Mouse (Mus musculus): ENCODE measurements around the gene Rlf. TPM values are rescaled to one million over a fixed set of nuclear protein-coding genes. Genes with fewer than 3 reads are reported as not detected.
"Not testable (repeated sequence)": the region's sequence is repeated elsewhere in the genome, so short reads cannot be mapped to it uniquely, and the experiment has no call there.

The Rlf gene
- polyA plus RNA-seq, 1 experiment from 2014 or later, result 15.1 TPM

DNA sequence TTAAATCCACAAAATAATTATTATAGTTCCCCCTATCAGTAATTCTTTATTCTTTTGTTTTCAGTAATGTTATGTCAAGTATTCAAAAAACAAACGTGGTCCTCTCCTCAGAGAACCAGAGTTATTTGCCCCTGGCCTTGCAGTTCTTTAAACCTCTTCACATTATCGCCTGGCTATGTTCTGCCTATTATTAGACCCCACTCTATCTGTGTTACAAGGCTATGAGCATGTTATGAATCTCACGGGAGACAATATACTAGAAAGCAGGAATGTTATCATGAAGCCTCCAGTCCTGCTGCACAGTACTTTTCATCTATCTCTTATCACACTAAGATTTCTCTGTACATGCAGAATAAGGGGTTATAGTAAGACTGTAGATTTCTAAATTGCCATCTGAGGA is 35.2 kb downstream of the Rlf start:
- no peak overlapping the region for H3K27ac ChIP-seq (ENCODE audit: low read length)
- H3K4me1 ChIP-seq (ENCODE audit: control insufficient read depth, insufficient read depth, low read length), result no peaks in the 10 kb centered on the region
- no peak overlapping the region for H3K4me3 ChIP-seq (ENCODE audit: low read length)
- H3K9ac ChIP-seq (ENCODE audit: low read depth, low read length), result no peak overlapping the region
- H3K36me3 ChIP-seq (ENCODE audit: control insufficient read depth, insufficient read depth, low read length), result peaks cover 8% of the 10 kb centered on the region; the same call in 1 of the 2 replicates
- H3K4me2 ChIP-seq (ENCODE audit: low read depth, low read length), result no peak overlapping the region
- no peak for ATAC-seq
- 96% methylated on average over 3 of the region's 3 CpGs for WGBS
- H3K9me3 ChIP-seq (ENCODE audit: control insufficient read depth, low read length), result no peaks in the 10 kb centered on the region
- no peaks in the 10 kb centered on the region for H3K27me3 ChIP-seq (replicated peaks; ENCODE audit: control insufficient read depth, insufficient read depth, low read length)

- Histone ChIP-seq H3K9ac (ENCODE audit: low read depth, low read length) (no peak overlapping the region), H3K27ac (ENCODE audit: low read length) (no peak overlapping the region), H3K4me2 (ENCODE audit: low read depth, low read length) (no peak overlapping the region), H3K27me3 (replicated peaks; ENCODE audit: control insufficient read depth, insufficient read depth, low read length) (no peaks in the 10 kb centered on the region), H3K9me3 (ENCODE audit: control insufficient read depth, low read length) (no peaks in the 10 kb centered on the region; the same call in 1 of the 2 replicates), H3K36me3 (ENCODE audit: control insufficient read depth, insufficient read depth, low read length) (peaks cover 17% of the 10 kb centered on the region), H3K4me1 (ENCODE audit: control insufficient read depth, insufficient read depth, low read length) (no peaks in the 10 kb centered on the region), H3K4me3 (ENCODE audit: low read length) (no peak overlapping the region)
- peak; percentile 69 for ATAC-seq
- WGBS, result 98% methylated on average over 2 of the region's 2 CpGs
Observed at GRCm38 (mm10) chr4:121167656-121168055, 47.2 kb downstream of the Rlf start.

DNA sequence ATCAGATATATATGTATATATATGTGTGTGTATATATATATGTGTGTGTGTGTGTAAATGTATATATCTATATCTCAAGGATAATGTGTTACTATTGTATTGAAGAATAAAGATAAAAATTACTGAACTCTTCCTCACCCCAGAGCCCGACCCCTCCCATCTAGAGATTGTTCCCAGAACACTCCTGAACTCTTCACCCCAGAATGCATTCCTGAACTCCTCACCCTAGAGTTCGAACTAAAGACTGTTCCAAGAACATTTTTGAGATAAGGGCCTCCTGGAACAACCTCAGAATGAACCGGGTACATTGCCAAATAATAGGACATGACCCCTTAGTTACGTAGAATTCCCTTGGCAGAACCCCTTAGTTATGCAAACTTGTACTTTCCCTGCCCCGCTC is 48.2 kb downstream of the Rlf start:
- WGBS, result 66% methylated on average over 3 of the region's 5 CpGs
- not testable (repeated sequence) for H3K4me1 ChIP-seq (ENCODE audit: control insufficient read depth, insufficient read depth, low read length); H3K9me3 ChIP-seq (ENCODE audit: control insufficient read depth, low read length); H3K4me3 ChIP-seq (ENCODE audit: low read length); H3K27me3 ChIP-seq (replicated peaks; ENCODE audit: control insufficient read depth, insufficient read depth, low read length); ATAC-seq; H3K9ac ChIP-seq (ENCODE audit: low read depth, low read length); H3K4me2 ChIP-seq (ENCODE audit: low read depth, low read length); H3K27ac ChIP-seq (ENCODE audit: low read length)
- H3K36me3 ChIP-seq (ENCODE audit: control insufficient read depth, insufficient read depth, low read length), result peaks cover 17% of the 10 kb centered on the region

DNA sequence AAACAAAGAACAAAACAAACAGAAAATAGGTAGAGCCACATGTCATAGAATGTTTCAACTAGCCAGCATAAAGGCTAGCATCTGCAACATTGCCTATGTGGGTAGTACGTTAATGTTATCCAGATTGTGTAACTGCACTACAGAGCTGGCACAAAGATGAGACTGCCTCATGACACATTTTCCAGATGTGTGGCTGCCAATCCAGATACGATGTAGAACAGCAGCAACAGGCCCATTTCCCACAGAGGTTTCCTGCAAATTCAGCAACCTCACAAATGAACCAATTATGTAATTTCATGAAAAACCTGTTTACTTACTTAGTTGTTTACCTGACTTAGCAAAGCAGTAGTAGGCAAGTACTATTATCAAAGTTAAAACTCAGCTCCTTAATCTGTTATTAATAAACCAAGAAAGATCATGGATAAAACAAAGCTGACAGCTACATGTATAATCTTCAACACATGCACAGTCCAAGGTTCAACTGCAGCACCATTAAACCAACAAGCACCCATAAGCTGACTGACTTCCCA is 51.3 kb downstream of the Rlf start:
- 95% methylated on average over 2 of the region's 2 CpGs for WGBS
- no peak overlapping the region for H3K4me2 ChIP-seq (ENCODE audit: low read depth, low read length)
- H3K9ac ChIP-seq (ENCODE audit: low read depth, low read length), result no peak overlapping the region
- no peaks in the 10 kb centered on the region for H3K4me1 ChIP-seq (ENCODE audit: control insufficient read depth, insufficient read depth, low read length)
- H3K4me3 ChIP-seq (ENCODE audit: low read length), result no peak overlapping the region
- no peaks in the 10 kb centered on the region for H3K9me3 ChIP-seq (ENCODE audit: control insufficient read depth, low read length)
- ATAC-seq, result no peak
- H3K27me3 ChIP-seq (replicated peaks; ENCODE audit: control insufficient read depth, insufficient read depth, low read length), result no peaks in the 10 kb centered on the region
- H3K27ac ChIP-seq (ENCODE audit: low read length), result no peak overlapping the region
- peaks cover 8% of the 10 kb centered on the region for H3K36me3 ChIP-seq (ENCODE audit: control insufficient read depth, insufficient read depth, low read length)

GRCm38 (mm10) chr4:121109126-121109525 is 105.8 kb downstream of the Rlf start, which contains the start of gene Tmco2:
Gene Tmco2, minus strand, starts transcription at chr4:121109226.
- Histone ChIP-seq H3K4me3 (ENCODE audit: low read length) (no peak within 1 kb of the TSS), H3K9me3 (ENCODE audit: control insufficient read depth, low read length) (no peaks in the 10 kb centered on the region), H3K4me1 (ENCODE audit: control insufficient read depth, insufficient read depth, low read length) (no peaks in the 10 kb centered on the region), H3K27ac (ENCODE audit: low read length) (no peak within 1 kb of the TSS), H3K27me3 (replicated peaks; ENCODE audit: control insufficient read depth, insufficient read depth, low read length) (no peaks in the 10 kb centered on the region), H3K4me2 (ENCODE audit: low read depth, low read length) (no peak within 1 kb of the TSS), H3K36me3 (ENCODE audit: control insufficient read depth, insufficient read depth, low read length) (no peaks in the 10 kb centered on the region), H3K9ac (ENCODE audit: low read depth, low read length) (no peak within 1 kb of the TSS)
- 94% methylated on average over 2 of the region's 2 CpGs for WGBS
- ATAC-seq, result no peak

GRCm38 (mm10) chr4:121103304-121103703 is 111.6 kb downstream of the Rlf start:
- no peak for ATAC-seq
- Histone ChIP-seq H3K9me3 (ENCODE audit: control insufficient read depth, low read length) (no peaks in the 10 kb centered on the region), H3K4me2 (ENCODE audit: low read depth, low read length) (no peak overlapping the region), H3K27me3 (replicated peaks; ENCODE audit: control insufficient read depth, insufficient read depth, low read length) (no peaks in the 10 kb centered on the region), H3K27ac (ENCODE audit: low read length) (no peak overlapping the region), H3K9ac (ENCODE audit: low read depth, low read length) (no peak overlapping the region), H3K4me3 (ENCODE audit: low read length) (no peak overlapping the region), H3K36me3 (ENCODE audit: control insufficient read depth, insufficient read depth, low read length) (no peaks in the 10 kb centered on the region), H3K4me1 (ENCODE audit: control insufficient read depth, insufficient read depth, low read length) (no peaks in the 10 kb centered on the region)
- WGBS, result 85% methylated on average over 4 of the region's 4 CpGs

DNA sequence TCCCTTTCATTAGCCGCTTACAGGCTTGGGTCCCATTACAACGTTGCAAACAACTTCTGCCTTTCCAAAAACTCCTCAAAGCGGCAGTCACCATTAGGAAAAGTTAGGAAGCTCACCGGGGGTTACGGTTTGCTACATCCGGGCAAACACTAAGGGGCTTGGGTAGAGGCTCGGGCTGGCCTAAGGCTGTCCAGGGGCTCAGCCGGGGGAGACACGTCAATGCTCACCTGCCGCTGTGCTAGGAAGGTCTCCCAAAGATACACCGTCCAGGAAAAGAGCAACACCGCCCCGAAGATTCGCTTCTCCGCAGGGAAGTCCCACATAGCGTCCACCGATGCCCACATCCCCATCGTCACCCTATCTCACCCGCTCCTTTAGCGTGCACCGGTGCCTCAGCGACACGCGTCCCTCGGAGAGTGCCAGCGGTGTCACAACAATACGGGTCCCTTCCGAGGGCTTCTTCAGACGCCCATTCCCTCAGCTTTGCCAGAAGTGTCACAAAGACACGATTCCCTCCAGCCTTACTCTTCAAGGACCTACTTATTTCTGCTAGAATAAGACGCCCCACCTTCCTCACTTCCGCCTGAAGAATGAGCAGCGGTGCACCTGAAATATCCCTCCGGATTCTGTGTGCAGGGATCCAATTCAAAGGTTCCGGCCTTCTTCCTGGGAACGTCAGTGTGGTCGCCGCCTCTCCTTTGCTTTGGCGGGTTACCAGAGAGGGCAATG is 117.1 kb downstream of the Rlf start, which contains the start of gene Zmpste24:
Zmpste24 (minus strand) TSS at position 592 of the 729 bp plus-strand sequence.
- no peaks in the 10 kb centered on the region for H3K9me3 ChIP-seq (ENCODE audit: control insufficient read depth, low read length)
- H3K27me3 ChIP-seq (replicated peaks; ENCODE audit: control insufficient read depth, insufficient read depth, low read length), result no peaks in the 10 kb centered on the region
- peak within 1 kb of the TSS; percentile 81 for H3K9ac ChIP-seq (ENCODE audit: low read depth, low read length)
- peaks cover 11% of the 10 kb centered on the region for H3K36me3 ChIP-seq (ENCODE audit: control insufficient read depth, insufficient read depth, low read length)
- peaks cover 6% of the 10 kb centered on the region for H3K4me1 ChIP-seq (ENCODE audit: control insufficient read depth, insufficient read depth, low read length)
- under 1% methylated on average over 39 of the region's 39 CpGs for WGBS
- H3K27ac ChIP-seq (ENCODE audit: low read length), result peak within 1 kb of the TSS; percentile 75; the same call in 1 of the 2 replicates
- peak; percentile 91 for ATAC-seq
- peak within 1 kb of the TSS; percentile 73 for H3K4me2 ChIP-seq (ENCODE audit: low read depth, low read length)
- peak within 1 kb of the TSS; percentile 83 for H3K4me3 ChIP-seq (ENCODE audit: low read length)

Other genes starting within 250 kb of the Rlf start
- 12.2 and 14.2 TPM in 2 replicates for gene Smap2, start 197.8 kb downstream of the Rlf start, polyA plus RNA-seq (2015; fragmentation: Nextera tagmentation; extraction: Ambion mirVana)
- 4.5 and 4.7 TPM in 2 replicates for gene Col9a2, start 175.7 kb downstream of the Rlf start, polyA plus RNA-seq (2015; fragmentation: Nextera tagmentation; extraction: Ambion mirVana)
- gene Zmpste24, start 116.8 kb downstream of the Rlf start, polyA plus RNA-seq (2015; fragmentation: Nextera tagmentation; extraction: Ambion mirVana), result 34.0 and 34.6 TPM in 2 replicates
- gene Tmco2, start 105.9 kb downstream of the Rlf start, polyA plus RNA-seq (2015; fragmentation: Nextera tagmentation; extraction: Ambion mirVana), result not detected in 2 replicates
- gene Gm12888, start 109.8 kb upstream of the Rlf start, polyA plus RNA-seq (2015; fragmentation: Nextera tagmentation; extraction: Ambion mirVana), result not detected in 2 replicates
- gene Gm12886, start 208.0 kb upstream of the Rlf start, polyA plus RNA-seq (2015; fragmentation: Nextera tagmentation; extraction: Ambion mirVana), result not detected in 2 replicates